Mouse (Mus musculus) urinary bladder, postnatal 25 days (tissue): Measurements from ENCODE around the gene Coq4.

ENCODE experiments used
- DNase-seq: peaks from one replicate; pipeline ENCODE4 v3.0.0; 2022; ENCODE audit warnings: low spot score

Gene Coq4

GRCm38 (mm10) chr2:29792772-29793487 lies 5.6 kb downstream of the Coq4 start:
- DNase-seq, result no peak

DNA sequence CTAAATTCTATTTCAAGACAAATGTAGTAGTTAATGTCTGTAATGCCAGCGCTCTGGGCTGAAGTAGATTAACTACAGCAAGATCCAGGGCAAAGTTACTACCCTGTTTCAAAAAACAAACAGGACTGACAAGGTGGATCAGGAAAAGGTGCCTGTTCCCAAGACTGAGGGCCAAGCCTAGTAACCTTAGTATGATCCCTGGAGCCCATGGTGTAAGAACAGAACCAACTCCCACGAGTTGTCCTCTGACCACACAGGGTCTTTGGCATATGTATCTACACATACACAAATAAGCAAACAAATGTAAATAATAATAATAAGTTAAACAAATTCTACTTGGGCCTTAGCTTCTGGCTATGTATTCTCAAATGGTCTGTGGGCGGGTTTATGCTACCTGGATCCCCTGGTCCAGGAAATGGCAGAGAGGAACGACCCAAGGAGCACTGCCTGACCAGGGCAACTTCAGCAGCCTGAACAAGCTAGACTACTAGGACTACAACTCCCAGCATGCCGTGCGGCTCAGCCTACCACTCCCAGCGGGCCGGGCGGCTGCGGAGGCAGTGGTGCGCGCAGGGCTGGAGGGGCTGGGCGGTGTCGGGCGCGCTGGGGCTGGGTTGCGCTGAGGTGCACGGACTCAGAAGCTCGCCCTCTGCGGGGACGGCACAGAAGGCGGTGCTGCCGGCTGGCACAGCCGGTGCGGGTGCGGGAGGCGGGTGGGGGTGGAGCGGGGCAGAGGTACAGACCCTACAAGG lies 15.0 kb downstream of the Coq4 start, which contains the start of gene Slc27a4:
Slc27a4 (plus strand) TSS at position 560 of the 752 bp plus-strand sequence.
- DNase-seq, result peak; percentile 97

DNA sequence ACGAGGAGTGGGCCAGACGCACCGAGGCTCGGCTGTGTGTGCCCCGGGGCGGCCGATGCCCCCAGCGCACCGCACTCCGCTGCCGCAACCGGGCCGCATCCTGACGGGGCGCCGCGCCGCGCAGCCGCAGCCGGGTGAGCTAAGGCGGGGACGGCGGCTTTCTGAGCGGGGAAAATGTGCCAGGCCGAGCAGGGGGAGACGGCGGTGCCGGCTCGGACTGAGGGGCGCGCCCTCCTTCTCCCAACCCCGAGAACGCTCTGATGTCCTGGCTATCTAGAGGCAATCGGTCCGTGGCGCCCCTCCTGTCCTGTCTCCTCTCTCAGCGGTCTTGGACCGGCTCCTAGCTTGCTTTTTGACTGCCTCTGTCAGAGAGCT lies 15.5 kb downstream of the Coq4 start:
- DNase-seq, result no peak

DNA sequence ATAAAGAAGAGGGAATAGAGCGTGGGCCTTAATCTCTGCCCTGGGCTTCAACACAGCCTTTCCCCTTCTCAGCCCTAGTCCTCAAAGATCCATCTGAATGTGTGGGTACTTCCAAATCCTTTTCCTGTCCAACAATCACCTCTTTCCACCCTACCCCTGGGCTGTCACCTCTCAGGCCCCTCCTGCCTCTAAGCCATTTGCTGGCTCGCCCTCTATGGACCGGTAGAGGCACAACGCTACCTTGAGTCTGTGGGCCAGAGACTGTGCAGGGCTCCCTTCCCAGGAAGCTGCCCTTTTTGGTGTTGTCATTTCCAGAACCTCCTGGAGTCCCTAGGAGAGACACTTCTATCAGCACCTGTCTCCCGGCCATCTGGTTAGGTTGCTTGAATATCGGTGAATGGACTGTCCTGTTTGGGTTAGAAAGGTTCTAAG lies 16.1 kb downstream of the Coq4 start:
- DNase-seq, result no peak

DNA sequence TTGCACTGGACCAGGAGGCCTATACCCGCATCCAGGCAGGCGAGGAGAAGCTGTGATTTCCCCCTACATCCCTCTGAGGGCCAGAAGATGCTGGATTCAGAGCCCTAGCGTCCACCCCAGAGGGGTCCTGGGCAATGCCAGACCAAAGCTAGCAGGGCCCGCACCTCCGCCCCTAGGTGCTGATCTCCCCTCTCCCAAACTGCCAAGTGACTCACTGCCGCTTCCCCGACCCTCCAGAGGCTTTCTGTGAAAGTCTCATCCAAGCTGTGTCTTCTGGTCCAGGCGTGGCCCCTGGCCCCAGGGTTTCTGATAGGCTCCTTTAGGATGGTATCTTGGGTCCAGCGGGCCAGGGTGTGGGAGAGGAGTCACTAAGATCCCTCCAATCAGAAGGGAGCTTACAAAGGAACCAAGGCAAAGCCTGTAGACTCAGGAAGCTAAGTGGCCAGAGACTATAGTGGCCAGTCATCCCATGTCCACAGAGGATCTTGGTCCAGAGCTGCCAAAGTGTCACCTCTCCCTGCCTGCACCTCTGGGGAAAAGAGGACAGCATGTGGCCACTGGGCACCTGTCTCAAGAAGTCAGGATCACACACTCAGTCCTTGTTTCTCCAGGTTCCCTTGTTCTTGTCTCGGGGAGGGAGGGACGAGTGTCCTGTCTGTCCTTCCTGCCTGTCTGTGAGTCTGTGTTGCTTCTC lies 28.5 kb downstream of the Coq4 start:
- DNase-seq, result no peak

DNA sequence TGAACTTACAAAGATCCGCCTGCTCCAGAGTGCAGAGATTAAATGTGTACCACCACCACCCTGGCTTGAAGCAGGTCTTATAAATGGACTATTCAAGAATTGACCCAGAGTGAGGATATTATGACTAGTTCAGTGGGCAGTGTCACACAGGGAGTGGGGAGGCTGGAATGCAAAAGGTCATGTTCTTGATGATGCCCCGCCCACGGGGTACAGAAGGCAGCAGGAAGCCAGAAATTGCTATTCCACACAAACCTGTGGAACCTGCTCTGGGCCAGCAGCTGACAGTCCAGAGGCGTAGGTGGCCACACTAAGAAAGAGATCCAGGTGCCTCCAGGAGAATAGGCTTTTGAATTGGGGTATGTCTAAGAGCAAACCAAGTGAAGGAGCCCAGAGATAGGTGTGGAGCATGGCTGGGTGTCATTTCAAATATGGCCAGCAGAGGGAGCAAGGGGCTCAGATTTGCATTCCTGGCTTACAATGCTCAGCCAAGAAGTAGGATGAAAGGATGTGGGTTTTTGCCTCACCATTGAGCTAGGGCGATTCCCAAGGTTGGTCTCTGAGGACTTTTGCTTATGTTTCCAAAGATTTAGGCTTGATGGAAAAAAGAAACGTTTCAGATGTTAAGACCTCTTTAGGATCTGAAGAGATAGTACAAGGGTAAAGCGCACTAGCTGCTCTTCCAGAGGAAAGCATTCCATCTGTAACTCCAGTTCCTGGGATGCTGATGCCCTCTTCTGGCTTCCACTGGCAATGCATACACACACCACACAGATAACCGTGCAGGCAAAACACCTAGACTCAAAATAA lies 30.3 kb downstream of the Coq4 start:
- peak; percentile 74 for DNase-seq

DNA sequence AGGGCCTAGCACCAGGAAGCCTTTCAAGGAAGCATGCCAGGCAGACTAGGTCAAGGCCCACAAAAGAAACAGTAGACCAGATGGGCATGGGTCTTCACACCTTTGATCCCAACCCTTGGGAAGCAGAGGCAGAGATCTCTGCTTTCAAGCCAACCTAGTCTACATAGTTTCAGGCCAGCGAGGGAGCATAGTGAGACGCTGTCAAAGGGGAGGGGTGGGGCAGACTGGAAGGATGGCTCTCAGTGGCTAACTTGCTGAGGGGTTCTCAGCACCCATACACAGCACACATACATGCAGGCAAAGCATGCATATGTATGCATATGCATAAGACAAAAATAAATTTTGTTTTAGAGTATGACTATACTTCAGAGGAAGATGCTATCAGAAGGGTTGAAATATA lies 32.1 kb downstream of the Coq4 start:
- no peak for DNase-seq

DNA sequence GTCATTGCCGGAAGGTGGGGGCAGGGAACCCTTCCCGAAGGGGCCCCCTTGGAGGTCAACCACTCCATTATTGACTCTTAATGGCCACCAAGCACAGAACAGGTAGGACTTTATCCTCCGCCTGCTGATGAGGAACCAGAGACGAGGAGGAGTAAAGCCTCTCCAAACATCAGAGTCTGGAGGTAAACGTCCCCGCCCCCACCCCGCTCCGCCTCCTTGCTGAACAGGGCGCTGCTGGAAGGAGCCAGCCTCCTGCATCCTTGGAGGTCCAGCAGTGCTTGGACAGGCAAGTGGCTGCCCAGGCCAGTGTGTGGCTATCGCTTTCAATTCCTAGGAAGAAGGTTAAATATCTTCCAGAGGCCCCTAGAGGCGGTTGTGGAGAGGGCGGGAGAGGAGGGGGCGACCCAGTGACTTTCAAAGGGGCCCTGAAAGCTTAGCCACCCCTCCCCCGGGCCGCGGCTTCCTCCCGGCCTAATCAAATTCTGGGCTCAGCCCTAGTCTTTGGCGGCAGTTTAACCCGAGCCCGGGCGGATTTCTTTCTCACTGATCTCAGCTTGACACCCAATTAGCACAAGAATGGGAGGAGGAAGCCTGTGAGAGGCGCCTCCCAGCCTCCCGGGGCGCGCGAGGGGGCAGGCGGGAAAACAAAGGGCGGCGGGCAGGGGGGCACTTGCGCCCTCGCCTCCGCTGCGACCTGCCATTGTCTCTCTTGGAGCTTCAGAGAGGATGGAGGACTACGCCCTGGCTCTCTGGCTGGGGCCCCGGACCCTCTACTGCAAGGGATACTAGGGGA lies 32.9 kb downstream of the Coq4 start, which contains the start of gene Urm1:
Urm1 (plus strand) TSS at position 51 of the 793 bp plus-strand sequence.
- peak; percentile 38 for DNase-seq

GRCm38 (mm10) chr2:29826318-29826925 lies 39.1 kb downstream of the Coq4 start:
- no peak for DNase-seq

- DNase-seq, result peak; percentile 86
These were observed 39.8 kb downstream of the Coq4 start for GRCm38 (mm10) chr2:29826926-29827708.

GRCm38 (mm10) chr2:29827709-29828024 lies 40.4 kb downstream of the Coq4 start:
- no peak for DNase-seq

- DNase-seq, result no peak
These were observed 43.8 kb downstream of the Coq4 start for GRCm38 (mm10) chr2:29831106-29831505.

- DNase-seq, result no peak
These were observed 46.5 kb downstream of the Coq4 start for GRCm38 (mm10) chr2:29833796-29834195.

GRCm38 (mm10) chr2:29835391-29835899 lies 48.2 kb downstream of the Coq4 start:
- DNase-seq, result no peak

DNA sequence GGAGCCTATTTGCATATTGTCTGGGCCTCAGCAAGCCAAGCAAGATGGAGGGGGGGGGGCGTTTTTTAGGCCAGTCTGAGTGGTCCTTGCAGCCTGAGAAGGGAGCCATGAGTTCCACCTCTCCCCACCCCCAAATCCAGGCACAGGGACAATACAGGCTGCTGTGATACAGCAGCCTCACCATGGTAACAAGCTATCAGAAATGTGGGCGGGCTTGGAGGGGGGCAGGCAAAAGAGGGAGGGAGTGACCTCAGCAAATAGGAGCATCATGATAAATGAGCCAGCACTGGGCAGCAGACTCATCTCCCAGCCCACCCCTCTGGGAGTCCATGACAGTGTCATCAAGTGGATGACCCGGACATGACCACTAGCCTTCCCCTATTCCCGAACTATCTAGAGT lies 52.2 kb downstream of the Coq4 start:
- DNase-seq, result no peak

- no peak for DNase-seq
These were observed 56.2 kb downstream of the Coq4 start for GRCm38 (mm10) chr2:29843231-29844105.

DNA sequence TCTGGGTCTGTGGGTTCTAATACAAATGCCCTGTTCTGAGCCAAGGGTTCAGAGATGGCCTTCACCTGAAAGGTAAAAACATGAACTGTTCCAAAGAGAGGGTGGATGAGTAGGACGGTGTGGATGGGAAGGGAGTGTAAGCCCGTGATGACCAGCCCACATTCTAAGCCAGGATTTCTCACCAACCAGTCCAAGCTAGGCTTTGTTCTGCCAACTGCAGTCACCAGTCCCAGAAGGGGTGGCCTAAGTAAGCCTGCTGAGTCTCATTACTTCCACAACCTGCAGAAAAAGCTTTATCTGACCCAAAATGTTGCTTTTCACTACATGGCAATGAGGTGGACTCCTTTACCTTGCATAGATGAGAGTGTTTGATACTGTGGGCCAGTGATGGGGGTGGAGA lies 56.8 kb downstream of the Coq4 start:
- DNase-seq, result no peak

DNA sequence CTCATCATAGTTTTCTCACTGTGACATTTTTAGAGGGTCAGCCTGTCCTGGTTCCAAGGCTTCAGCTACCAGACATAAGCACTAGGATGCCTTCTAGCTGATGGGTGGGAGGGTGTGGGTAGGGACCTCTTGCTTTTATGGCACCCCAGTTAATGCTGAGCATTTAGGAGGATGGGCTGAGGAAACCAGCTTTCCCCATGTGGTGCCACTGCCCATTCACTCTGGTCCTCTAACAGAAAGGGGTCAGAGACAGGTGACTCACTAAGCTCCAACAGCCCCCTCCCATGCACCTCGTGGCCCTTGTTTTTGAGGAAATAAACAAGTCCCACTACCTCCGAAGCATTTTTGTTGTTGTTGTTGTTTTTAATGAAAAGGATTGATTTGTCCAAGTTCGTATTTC lies 57.4 kb downstream of the Coq4 start:
- no peak for DNase-seq

DNA sequence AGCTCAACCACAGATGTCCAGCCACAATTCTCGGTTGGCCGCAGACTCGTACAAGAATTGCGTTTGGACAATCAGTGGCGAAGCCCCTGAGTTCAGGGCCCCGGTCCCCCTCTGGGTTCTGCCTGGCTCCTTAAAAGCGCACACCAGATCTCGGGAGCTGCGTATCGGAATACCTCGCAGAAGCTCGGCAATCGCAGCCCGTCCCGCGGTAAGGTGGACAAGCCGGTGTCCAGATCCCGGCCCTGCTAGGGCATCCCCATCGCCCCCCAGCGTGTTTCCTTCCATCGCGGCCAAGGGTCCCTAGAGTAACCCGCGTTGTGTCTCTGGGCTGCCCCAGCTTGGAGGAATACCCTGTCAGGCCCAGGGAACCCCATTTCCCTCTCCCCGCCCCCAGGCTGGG lies 58.3 kb downstream of the Coq4 start:
- no peak for DNase-seq
